Mouse (Mus musculus) CD8-positive naive resting alpha-beta T cell, adult 2 months (primary cell): Measurements from ENCODE around the gene Fbp2.
"Not testable (repeated sequence)": the region's sequence is repeated elsewhere in the genome, so short reads cannot be mapped to it uniquely, and the experiment has no call there.

Source experiments
- DNase-seq, 2 experiments: peaks; one replicate each; pipeline ENCODE4 v3.0.0; 2022; ENCODE audit warnings: low read depth in 2 of 2, low spot score in 2 of 2

Fbp2 gene

GRCm38 (mm10) chr13:62865651-62866315 is 7.6 kb upstream of the Fbp2 start:
- no peak for DNase-seq

GRCm38 (mm10) chr13:62863771-62864170 is 5.5 kb upstream of the Fbp2 start:
- no peak for DNase-seq

- no peak for DNase-seq
These were observed 4.7 kb upstream of the Fbp2 start for GRCm38 (mm10) chr13:62862875-62863274.

- no peak for DNase-seq
These were observed 1.8 kb upstream of the Fbp2 start for GRCm38 (mm10) chr13:62860068-62860467.

GRCm38 (mm10) chr13:62859251-62859650 is 1.0 kb upstream of the Fbp2 start:
- not testable (repeated sequence) for DNase-seq

GRCm38 (mm10) chr13:62856850-62857249 is 1.4 kb downstream of the Fbp2 start:
- DNase-seq: no peak

GRCm38 (mm10) chr13:62856305-62856675 is 1.9 kb downstream of the Fbp2 start:
- DNase-seq: peak; percentile 50 to 64

- no peak for DNase-seq
These were observed 2.6 kb downstream of the Fbp2 start for GRCm38 (mm10) chr13:62855396-62856304.

GRCm38 (mm10) chr13:62854666-62855065 is 3.6 kb downstream of the Fbp2 start:
- peak; percentile 48 to 60 for DNase-seq

GRCm38 (mm10) chr13:62833341-62833740 is 24.9 kb downstream of the Fbp2 start:
- no peak for DNase-seq

- DNase-seq: no peak
These were observed 26.0 kb downstream of the Fbp2 start for GRCm38 (mm10) chr13:62832239-62832638.

- not testable (repeated sequence) for DNase-seq
These were observed 42.5 kb downstream of the Fbp2 start for GRCm38 (mm10) chr13:62815705-62816104.

GRCm38 (mm10) chr13:62812713-62813112 is 45.5 kb downstream of the Fbp2 start:
- DNase-seq: no peak

- DNase-seq: not testable (repeated sequence)
These were observed 50.2 kb downstream of the Fbp2 start for GRCm38 (mm10) chr13:62807981-62808380.
